Mouse (Mus musculus): Measurements from ENCODE around the gene Ccl5. TPM values are rescaled to one million over a fixed set of nuclear protein-coding genes. Genes with fewer than 3 reads are reported as not detected.

Ccl5 gene
- polyA plus RNA-seq, 1 experiment from 2014 or later: 3.0 TPM

DNA sequence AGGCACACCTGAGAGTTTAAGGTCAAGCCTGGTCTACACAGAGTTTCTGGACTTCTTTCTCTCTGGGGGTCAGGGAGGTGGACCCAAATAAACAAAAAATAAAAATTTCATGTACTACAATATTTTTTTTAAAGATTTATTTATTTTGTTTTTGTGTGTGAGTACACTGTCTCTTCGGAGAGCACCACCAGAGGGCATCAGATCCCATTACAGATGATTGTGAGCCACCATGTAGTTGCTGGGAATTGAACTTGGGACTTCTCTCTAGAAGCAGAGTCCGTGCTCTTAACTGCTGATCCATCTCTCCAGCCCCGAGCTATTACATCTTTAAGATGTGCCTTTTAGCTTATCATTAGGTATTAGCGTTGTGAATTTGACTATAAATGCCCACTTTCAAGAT, 38.8 kb downstream of the Ccl5 start:
- no peaks in the 10 kb centered on the region for H3K4me1 ChIP-seq (replicated peaks; ENCODE audit: control insufficient read depth, insufficient read depth, low read length)
- H3K4me2 ChIP-seq (ENCODE audit: low read length): no peak overlapping the region
- no peak for ATAC-seq (replicated peaks; ENCODE audit: low FRiP score, low TSS enrichment, low read depth)
- H3K4me3 ChIP-seq (ENCODE audit: low read depth, low read length): no peak overlapping the region
- H3K36me3 ChIP-seq (ENCODE audit: control insufficient read depth, insufficient read depth, low read length): peaks cover 59% of the 10 kb centered on the region
- H3K9me3 ChIP-seq (ENCODE audit: control insufficient read depth, low read length): no peaks in the 10 kb centered on the region
- 88% methylated on average over 4 of the region's 4 CpGs for WGBS
- no peak overlapping the region for H3K9ac ChIP-seq (ENCODE audit: low read length)
- no peaks in the 10 kb centered on the region for H3K27me3 ChIP-seq (replicated peaks; ENCODE audit: control insufficient read depth, insufficient read depth, low read length)
- DNase-seq (ENCODE audit: low spot score): no peak
- H3K27ac ChIP-seq (ENCODE audit: low read depth): no peak overlapping the region

Other genes with a start within 250 kb of the Ccl5 start
- gene Slfn14, start 243.8 kb downstream of the Ccl5 start, polyA plus RNA-seq (2014; fragmentation: Nextera tagmentation; extraction: Ambion mirVana): 0.08 and 0.14 TPM in 2 replicates
- gene Ap2b1, start 231.5 kb downstream of the Ccl5 start, polyA plus RNA-seq (2014; fragmentation: Nextera tagmentation; extraction: Ambion mirVana): 65.1 and 68.2 TPM in 2 replicates
- gene Pex12, start 227.9 kb downstream of the Ccl5 start, polyA plus RNA-seq (2014; fragmentation: Nextera tagmentation; extraction: Ambion mirVana): 15.5 and 17.3 TPM in 2 replicates
- 1.7 and 2.3 TPM in 2 replicates for gene Rasl10b, start 121.4 kb downstream of the Ccl5 start, polyA plus RNA-seq (2014; fragmentation: Nextera tagmentation; extraction: Ambion mirVana)
- gene Gas2l2, start 101.1 kb downstream of the Ccl5 start, polyA plus RNA-seq (2014; fragmentation: Nextera tagmentation; extraction: Ambion mirVana): 0.09 TPM in 1 of 2 replicates, not detected in the other
- gene 1700020L24Rik, start 92.8 kb downstream of the Ccl5 start, polyA plus RNA-seq (2014; fragmentation: Nextera tagmentation; extraction: Ambion mirVana): 1.3 and 1.4 TPM in 2 replicates
- gene Mmp28, start 67.4 kb downstream of the Ccl5 start, polyA plus RNA-seq (2014; fragmentation: Nextera tagmentation; extraction: Ambion mirVana): 1.2 and 1.5 TPM in 2 replicates
- gene Taf15, start 57.4 kb downstream of the Ccl5 start, polyA plus RNA-seq (2014; fragmentation: Nextera tagmentation; extraction: Ambion mirVana): 13.5 and 14.1 TPM in 2 replicates
- not detected in 2 replicates for gene Heatr9, start 8.3 kb downstream of the Ccl5 start, polyA plus RNA-seq (2014; fragmentation: Nextera tagmentation; extraction: Ambion mirVana)
- gene Ccl9, start 48.1 kb upstream of the Ccl5 start, polyA plus RNA-seq (2014; fragmentation: Nextera tagmentation; extraction: Ambion mirVana): 6.0 and 6.8 TPM in 2 replicates
- 3.9 and 4.3 TPM in 2 replicates for gene Ccl6, start 62.6 kb upstream of the Ccl5 start, polyA plus RNA-seq (2014; fragmentation: Nextera tagmentation; extraction: Ambion mirVana)
- gene Rpl9-ps1, start 115.1 kb upstream of the Ccl5 start, polyA plus RNA-seq (2014; fragmentation: Nextera tagmentation; extraction: Ambion mirVana): not detected in 2 replicates
- gene Ccl3, start 118.8 kb upstream of the Ccl5 start, polyA plus RNA-seq (2014; fragmentation: Nextera tagmentation; extraction: Ambion mirVana): 0.32 and 0.65 TPM in 2 replicates
- 0.30 and 0.68 TPM in 2 replicates for gene Ccl4, start 132.1 kb upstream of the Ccl5 start, polyA plus RNA-seq (2014; fragmentation: Nextera tagmentation; extraction: Ambion mirVana)
- gene Wfdc17, start 173.5 kb upstream of the Ccl5 start, polyA plus RNA-seq (2014; fragmentation: Nextera tagmentation; extraction: Ambion mirVana): 0.50 and 2.6 TPM in 2 replicates
- gene Wfdc18, start 178.5 kb upstream of the Ccl5 start, polyA plus RNA-seq (2014; fragmentation: Nextera tagmentation; extraction: Ambion mirVana): not detected in 2 replicates
- 0.65 TPM in 1 of 2 replicates, not detected in the other for gene Wfdc21, start 216.4 kb upstream of the Ccl5 start, polyA plus RNA-seq (2014; fragmentation: Nextera tagmentation; extraction: Ambion mirVana)
- gene Heatr6, start 223.2 kb upstream of the Ccl5 start, polyA plus RNA-seq (2014; fragmentation: Nextera tagmentation; extraction: Ambion mirVana): 24.0 and 28.4 TPM in 2 replicates

All from intestine, embryonic 14.5 days (tissue).